Mouse (Mus musculus): ENCODE measurements at regions not wholly inside any gene's neighbourhood (a gene's known extent, or its start where the extent isn't known, plus 50 kb on each side); places are given as distances from the start of the nearest gene placed in this dataset.

DNA sequence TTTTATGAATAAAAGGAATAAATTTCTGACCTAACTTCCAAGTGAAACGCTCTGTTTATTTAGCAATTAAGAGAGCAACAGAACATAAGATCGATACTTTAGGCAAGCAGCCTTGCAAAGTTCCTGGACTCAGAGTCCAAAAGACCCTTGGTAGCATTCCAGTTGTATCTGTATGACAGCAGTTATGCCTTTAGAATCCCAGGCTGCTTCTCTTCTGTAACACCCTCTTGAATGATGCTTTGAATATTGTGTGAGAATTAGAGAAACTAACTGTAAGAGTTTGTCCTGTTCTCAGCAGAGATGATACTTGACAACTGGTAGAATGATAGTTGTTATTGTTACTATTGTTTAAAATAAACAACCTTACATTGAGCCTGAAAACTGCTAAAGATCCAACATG lies 148.2 kb upstream of the Thbs1 start:
- no peak for TF ChIP-seq CTCF (IDR thresholded peaks at IDR 0.05)
- Histone ChIP-seq H3K27ac (no peak overlapping the region), H3K4me3 (no peak overlapping the region)
- no peak for DNase-seq
- intact Hi-C loops (cut with DNase I) = no loop called here

DNA sequence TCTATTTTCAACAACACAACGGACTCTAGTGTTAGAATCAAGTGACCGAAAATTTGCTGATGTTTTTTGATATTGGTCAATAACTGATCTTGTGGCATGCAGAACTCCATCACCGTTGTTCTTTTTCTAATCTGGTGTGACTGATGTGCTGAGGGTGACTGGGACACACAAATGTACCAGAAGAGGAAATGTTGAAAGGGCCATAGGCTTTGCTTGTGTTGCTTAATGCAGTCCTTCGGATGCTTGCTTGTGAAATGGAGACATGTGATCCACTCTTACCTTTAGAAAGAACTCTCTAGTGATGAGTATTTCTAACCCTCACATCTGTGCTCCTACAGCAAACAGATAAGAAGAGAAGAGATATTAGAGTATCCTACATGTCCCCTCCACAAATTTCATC lies 145.9 kb upstream of the Thbs1 start:
- intact Hi-C loops (cut with DNase I) = loop anchor here (2.0 kb wide), 1 partner anchor 15 kb away; no protein-coding TSS in a partner anchor
- TF ChIP-seq CTCF (IDR thresholded peaks at IDR 0.05) = no peak
- DNase-seq = no peak
- no peak overlapping the region for H3K27ac ChIP-seq
- no peak overlapping the region for H3K4me3 ChIP-seq

DNA sequence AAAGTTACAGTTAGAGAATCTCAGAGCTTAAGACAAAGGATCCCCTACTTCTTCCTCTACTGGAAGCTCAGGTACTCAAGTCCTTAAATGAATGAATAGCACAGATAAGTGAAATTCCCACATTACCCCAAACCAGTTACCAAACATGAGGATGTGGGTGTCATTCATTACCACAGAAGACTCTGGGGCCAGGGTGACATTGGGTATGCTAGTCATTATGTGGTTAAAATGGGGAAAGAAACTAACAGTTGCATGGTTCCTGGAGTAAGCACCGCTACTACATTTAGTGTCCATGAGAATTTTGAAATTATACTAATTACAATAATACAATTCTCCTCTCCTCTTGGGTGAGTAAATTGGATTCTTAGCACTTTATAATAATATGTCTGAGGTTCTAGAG lies 142.9 kb upstream of the Thbs1 start:
- no peak for DNase-seq
- TF ChIP-seq CTCF (IDR thresholded peaks at IDR 0.05) = no peak
- H3K4me3 ChIP-seq = no peak overlapping the region

DNA sequence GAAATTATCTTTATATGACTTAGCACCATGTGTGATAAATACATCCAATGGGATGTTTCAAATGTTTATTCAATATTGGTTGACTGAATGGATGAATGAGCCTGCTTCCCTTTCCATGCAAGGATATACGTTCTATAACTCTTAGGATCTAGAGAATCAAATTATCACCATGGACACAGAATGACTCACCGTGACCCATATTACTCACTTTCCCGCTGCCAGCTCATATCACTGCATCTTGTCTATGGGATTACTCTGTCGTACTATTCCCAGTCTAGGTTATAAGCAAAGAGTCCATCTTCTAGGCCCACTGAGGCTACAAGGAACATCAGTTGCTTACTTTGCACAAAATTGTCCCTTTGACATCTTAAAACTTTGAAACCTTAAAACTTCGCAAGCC lies 141.0 kb upstream of the Thbs1 start:
- no peak for DNase-seq
- H3K4me3 ChIP-seq = no peak overlapping the region
- H3K27ac ChIP-seq = no peak overlapping the region
- intact Hi-C loops (cut with DNase I) = no loop called here
- no peak for TF ChIP-seq CTCF (IDR thresholded peaks at IDR 0.05)

More for the DNA sequence above, 142.9 kb upstream of the Thbs1 start:
- no peak overlapping the region for H3K27ac ChIP-seq
- intact Hi-C loops (cut with DNase I) = no loop called here

DNA sequence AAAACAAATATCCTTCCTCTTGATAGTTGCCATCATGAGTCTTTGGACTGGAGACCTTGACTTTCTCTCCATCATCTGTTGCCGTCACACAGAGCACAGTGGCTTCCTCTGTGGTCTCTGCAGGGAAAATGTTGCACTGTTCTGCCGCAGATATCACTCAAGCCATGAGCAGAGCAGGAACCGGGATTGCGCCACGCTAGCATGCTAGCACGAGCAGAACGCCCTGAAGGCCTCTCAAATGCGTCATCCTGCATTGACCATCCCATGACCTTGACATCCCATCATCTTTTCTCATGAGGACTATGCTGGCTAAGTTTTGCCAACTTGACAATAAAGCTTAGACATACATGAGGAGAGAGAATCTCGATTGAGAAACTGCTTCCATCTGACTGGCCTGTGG lies 134.6 kb upstream of the Thbs1 start:
- DNase-seq = no peak
- intact Hi-C loops (cut with DNase I) = no loop called here
- Histone ChIP-seq H3K27ac (no peak overlapping the region), H3K4me3 (no peak overlapping the region)
- TF ChIP-seq CTCF (IDR thresholded peaks at IDR 0.05) = no peak

DNA sequence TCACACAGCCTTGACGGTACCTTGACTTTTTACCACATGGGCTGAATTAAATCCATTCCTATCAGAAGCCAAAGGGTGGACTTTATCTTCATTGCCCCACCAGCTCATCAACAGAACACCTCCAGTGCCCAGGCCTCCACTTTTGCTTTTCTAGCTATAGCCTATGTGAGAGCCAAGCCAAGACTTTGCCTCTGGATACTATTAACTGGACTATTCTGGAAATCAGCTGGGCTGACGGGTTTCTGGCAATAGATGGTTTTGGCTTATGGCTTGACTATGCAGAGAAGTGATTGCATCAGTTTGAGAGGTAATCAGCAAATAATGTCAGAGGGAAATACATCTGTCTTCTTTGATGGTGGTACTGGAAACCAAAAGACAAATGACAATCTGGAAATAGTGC lies 130.8 kb upstream of the Thbs1 start:
- TF ChIP-seq CTCF (IDR thresholded peaks at IDR 0.05) = no peak
- H3K4me3 ChIP-seq = no peak overlapping the region
- DNase-seq = no peak
- intact Hi-C loops (cut with DNase I) = no loop called here
- no peak overlapping the region for H3K27ac ChIP-seq

DNA sequence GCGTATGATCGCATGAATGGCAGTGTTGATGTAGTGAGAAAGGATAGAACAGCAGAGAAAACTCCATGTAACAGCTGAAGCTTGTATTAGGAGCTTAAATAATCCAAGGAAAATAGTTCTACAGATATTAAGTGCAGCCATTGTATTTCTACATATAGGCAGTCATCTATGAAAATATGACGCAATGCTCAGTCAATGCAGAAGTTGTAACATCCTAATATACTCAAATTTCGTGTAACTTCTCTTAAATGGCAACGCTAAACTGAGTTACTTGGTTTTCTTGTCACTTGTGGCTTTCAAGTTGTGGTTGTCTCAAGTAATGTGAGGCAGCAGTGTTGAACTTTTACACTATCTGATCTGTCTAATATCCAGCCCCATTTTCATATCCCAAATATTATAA lies 127.1 kb upstream of the Thbs1 start:
- Histone ChIP-seq H3K4me3 (no peak overlapping the region), H3K27ac (no peak overlapping the region)
- no peak for TF ChIP-seq CTCF (IDR thresholded peaks at IDR 0.05)
- intact Hi-C loops (cut with DNase I) = no loop called here
- no peak for DNase-seq

DNA sequence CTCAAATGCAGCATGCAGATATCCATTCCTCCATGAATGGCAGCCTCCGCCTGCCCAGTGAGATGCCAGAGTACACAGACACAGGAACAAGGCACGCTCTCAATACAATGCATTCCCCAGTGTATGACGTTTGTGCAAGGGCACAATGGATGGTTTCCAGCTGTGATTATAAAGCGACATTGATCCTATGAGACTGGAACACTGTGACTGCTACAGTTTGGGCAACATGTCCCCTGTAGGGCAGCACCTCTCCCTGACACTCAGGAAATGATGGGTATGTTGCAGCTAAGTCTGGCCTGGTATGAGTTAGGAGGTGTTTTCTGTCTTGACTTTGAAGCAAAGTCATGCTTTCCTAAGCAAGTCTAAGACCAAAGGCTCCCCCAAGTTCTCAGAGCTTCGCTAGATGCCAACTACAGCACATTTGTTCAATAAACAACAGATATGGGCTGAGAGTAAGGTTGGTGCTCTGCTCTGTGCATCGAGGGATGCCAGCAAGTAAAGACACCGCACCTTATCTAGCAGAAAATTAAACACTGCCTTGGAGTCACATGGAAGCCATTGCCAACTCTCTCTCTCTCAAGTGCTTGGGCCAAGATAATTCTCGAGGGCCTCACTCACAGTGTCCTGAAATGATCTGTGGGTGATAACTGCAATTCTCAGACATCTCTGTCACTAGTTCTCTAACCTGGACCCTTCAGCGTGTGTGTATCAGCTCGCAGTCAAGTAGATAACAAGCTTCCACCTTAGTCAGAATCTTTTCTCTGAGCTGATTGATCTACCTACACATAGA lies 124.1 kb upstream of the Thbs1 start:
- Histone ChIP-seq H3K27ac (no peak overlapping the region), H3K4me3 (no peak overlapping the region)
- intact Hi-C loops (cut with DNase I) = no loop called here
- TF ChIP-seq CTCF (IDR thresholded peaks at IDR 0.05) = no peak
- DNase-seq = no peak

DNA sequence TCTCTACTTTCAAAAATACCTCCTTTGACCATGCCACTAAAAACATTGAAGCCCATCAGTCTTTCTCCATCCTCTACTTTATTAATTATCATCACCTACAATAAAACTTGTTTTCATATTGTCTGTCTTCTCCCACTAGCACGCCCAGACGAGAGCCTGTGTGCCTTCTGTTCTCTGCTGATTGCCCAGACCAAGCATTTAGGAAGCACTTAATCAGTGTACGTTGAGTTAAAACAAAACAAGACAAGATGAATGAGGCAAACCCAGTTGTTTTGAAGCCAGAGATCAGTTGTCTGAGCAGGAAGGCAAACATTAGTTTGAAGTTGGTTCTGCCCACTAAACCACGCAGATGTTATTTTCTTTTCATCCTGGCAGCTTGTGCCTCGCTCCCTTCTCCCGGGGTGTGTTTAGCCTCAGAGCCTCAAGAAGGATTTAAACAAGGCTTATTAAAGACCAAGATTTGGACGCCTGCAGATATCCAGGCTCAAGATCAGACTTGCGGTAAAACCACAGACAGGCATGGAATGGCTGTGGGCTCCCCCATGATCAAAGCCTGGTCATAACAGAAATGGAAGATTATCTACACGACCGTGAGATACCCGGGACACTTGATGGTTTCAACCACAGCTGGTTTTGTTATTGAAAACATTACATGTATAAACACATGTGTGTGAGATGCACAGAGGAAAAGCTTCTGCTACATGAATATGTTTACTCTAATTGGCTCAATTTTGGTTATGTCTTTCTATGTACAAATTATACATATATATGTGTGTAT lies 123.1 kb upstream of the Thbs1 start:
- no peak for TF ChIP-seq CTCF (IDR thresholded peaks at IDR 0.05)
- intact Hi-C loops (cut with DNase I) = no loop called here
- H3K4me3 ChIP-seq = no peak overlapping the region
- no peak for DNase-seq
- H3K27ac ChIP-seq = no peak overlapping the region

DNA sequence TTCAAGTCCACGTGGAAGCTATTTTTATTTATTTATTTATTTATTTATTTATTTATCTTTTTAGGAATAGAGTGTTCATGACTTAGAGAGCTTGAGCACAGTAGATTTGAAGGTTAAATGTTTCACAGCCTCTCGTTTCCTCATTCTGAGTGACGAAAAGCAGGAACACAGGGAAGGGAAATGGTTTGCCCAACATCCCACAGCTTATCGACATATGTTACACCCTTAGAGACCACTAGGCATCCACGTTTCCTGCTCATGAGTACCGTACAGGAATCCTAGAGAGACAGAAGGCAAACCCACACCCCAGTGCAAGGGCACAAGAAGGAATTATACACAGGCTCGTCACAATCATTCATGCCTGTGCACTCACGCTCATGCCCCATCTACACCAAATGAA lies 122.5 kb upstream of the Thbs1 start:
- no peak for DNase-seq
- intact Hi-C loops (cut with DNase I) = no loop called here
- H3K27ac ChIP-seq = no peak overlapping the region
- no peak overlapping the region for H3K4me3 ChIP-seq
- TF ChIP-seq CTCF (IDR thresholded peaks at IDR 0.05) = no peak

DNA sequence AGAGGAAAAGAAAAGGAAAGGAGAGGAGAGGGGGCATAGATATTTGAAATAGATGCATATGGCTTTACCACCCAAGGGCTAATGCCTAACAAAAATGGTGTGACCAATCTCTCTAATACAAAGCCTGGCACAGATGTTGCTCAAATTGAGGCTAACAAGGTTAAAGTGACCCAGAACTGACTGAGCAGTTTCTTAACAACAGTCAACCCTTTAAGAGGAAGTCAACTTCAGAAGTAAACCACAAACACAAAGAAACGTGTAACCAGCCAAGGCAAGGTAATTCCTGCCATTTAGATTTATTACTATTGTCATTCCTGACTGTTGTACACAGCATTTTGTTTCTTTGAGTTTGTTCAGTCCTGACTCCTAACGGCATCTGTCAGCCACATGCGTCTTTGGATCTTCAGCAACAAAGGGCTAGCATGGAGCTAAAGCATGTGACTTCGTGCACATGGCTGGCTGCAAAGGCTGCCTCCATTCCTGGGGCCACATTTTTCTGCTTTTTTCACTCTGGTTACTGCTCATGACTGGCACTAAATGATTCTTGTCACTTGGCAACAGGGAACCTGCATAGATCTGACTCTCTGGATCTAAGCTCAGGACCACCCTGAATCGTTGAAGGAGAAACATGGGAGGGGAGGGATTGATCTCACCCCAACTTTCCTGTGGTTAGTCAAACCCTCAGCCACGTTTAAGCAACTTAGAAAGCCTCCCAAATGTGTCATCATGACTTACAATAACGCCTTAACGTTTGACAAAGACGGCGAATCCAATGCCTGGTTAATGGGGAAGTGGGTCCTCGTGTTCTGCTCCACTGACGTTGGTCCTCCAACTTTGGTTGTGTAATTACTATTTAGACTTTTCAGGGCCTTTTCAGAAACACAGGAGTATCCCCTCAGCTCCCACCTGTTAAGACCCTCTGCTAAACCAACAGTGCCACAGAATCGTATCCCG lies 115.3 kb upstream of the Thbs1 start:
- DNase-seq = no peak
- Histone ChIP-seq H3K4me3 (no peak overlapping the region), H3K27ac (no peak overlapping the region)
- TF ChIP-seq CTCF (IDR thresholded peaks at IDR 0.05) = no peak
- intact Hi-C loops (cut with DNase I) = no loop called here

DNA sequence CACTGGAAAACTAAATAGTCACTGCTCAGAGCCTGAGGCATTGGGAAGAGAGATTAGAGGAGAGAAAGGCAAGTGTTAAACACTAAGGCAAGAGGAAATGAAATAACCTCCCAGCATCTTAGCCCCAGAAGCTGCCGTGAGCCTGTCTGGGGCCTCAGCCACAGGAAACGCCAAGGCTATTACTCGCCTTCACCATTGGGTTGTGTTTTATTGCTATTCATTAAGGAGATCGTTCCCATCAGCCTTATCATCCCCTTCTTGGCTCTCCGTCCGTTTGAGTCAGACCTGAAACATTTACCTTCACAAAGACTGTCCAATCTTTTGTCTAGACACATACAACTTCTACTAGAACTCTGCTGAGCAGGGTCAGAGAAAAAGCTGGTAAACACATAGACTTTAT lies 112.0 kb upstream of the Thbs1 start:
- Histone ChIP-seq H3K27ac (no peak overlapping the region), H3K4me3 (no peak overlapping the region)
- DNase-seq = no peak
- intact Hi-C loops (cut with DNase I) = no loop called here
- TF ChIP-seq CTCF (IDR thresholded peaks at IDR 0.05) = no peak

DNA sequence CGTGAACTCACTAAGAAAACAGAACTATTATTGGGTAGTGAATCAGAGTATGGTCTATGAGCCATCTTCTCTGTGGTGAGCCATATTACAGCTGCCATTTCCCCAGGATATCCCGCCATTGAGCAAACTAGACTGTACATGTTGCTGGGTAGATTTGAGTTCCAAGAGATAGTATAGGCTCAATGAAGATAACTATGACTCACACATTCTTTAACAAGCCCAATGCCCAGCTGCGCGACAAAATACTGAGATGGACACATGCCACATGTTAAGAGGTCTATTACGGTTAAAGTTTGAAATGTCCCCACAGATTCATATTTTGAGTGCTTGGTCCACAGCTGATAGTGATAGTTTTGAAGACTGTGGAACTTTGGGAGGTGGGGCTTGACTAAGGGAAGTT lies 107.5 kb upstream of the Thbs1 start:
- Histone ChIP-seq H3K27ac (no peak overlapping the region), H3K4me3 (no peak overlapping the region)
- intact Hi-C loops (cut with DNase I) = no loop called here
- no peak for DNase-seq
- no peak for TF ChIP-seq CTCF (IDR thresholded peaks at IDR 0.05)

Data from gastrocnemius, adult 2 months (tissue).